Mouse (Mus musculus): ENCODE results near the gene Tmem56.

DNA sequence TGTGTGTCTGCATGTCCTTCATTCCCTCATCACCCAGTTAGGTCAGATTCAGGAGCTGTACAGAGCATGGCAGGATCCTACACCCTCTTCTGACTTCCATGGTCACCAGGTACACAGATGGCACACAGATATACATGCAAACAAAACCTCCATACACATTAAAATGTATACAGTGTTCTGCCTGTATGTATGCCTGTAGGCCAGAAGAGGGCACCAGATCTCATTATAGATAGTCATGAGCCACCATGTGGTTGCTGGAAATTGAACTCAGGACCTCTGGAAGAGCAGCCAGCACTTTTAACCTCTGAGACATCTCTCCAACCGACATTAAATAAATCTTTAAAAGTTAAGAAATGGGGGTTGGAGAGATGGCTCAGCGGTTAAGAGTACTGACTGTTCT lies 11.3 kb upstream of the Tmem56 start:
- TF ChIP-seq TAL1 (IDR thresholded peaks at IDR 0.05; ENCODE audit: low read length) (no peak), GATA1 (IDR thresholded peaks at IDR 0.05; ENCODE audit: low read length) (no peak)
